Mouse (Mus musculus) lung, embryonic 15.5 days (tissue): Measurements from ENCODE around the gene Cnih4. TPM values are rescaled to one million over a fixed set of nuclear protein-coding genes. Genes with fewer than 3 reads are reported as not detected.

Source experiments
- ATAC-seq: fragments of 200-750 bp; cut with Nextera tagmentation; 2 replicates; pipeline ENCODE4 v1.8.0; 2017; ENCODE audit warnings: moderate number of reproducible peaks, borderline replicate concordance; ENCODE audit not compliant: low FRiP score, low TSS enrichment; ENCODE audit errors: extremely low read depth
- H3K27ac ChIP-seq: fragments of 300-500 bp; sonication (generic); 2 replicates; pipeline ENCODE4 v1.5.1; 2015; ENCODE audit warnings: moderate library complexity, mild to moderate bottlenecking, inconsistent platforms
- H3K27me3 ChIP-seq: fragments of 300-500 bp; sonication (generic); 2 replicates; pipeline ENCODE4 v1.6.1; 2015; ENCODE audit warnings: inconsistent platforms
- H3K36me3 ChIP-seq: fragments of 300-500 bp; sonication (generic); 2 replicates; pipeline ENCODE4 v1.6.1; 2015; ENCODE audit warnings: inconsistent platforms
- H3K4me1 ChIP-seq: fragments of 300-500 bp; sonication (generic); 2 replicates; pipeline ENCODE4 v1.6.1; 2015; ENCODE audit warnings: inconsistent platforms
- H3K4me2 ChIP-seq: fragments of 300-500 bp; sonication (generic); 2 replicates; pipeline ENCODE4 v1.6.1; 2015; ENCODE audit warnings: inconsistent platforms, mild to moderate bottlenecking, moderate library complexity
- H3K4me3 ChIP-seq: fragments of 300-500 bp; sonication (generic); 2 replicates; pipeline ENCODE4 v1.5.1; 2015; ENCODE audit warnings: mild to moderate bottlenecking, inconsistent platforms
- H3K9ac ChIP-seq: fragments of 300-500 bp; sonication (generic); 2 replicates; pipeline ENCODE4 v1.6.1; 2015; ENCODE audit warnings: inconsistent platforms
- H3K9me3 ChIP-seq: fragments of 300-500 bp; sonication (generic); 2 replicates; pipeline ENCODE4 v1.6.1; 2016; ENCODE audit warnings: inconsistent platforms
- WGBS: fragments of 180-500 bp; shearing (Covaris S2); methylation state at CpG from one replicate; pipeline ENCODE4 v1.1.7; 2015; 5-methylcytosine and 5-hydroxymethylcytosine counted together
- polyA plus RNA-seq: library from polyadenylated mRNA; unstranded; fragments of >200 nt; fragmentation: Nextera tagmentation; extraction: Ambion mirVana; gene quantifications from 2 replicates; pipeline ENCODE4 v1.2.1, GENCODE M21; 2015

Gene Cnih4
- polyA plus RNA-seq, 1 experiment from 2014 or later = 106 TPM

- peak; percentile 92 for ATAC-seq
- H3K27ac ChIP-seq = peak within 1 kb of the TSS; percentile 93
- peak within 1 kb of the TSS; percentile 87 for H3K4me2 ChIP-seq
- 0% methylated on average over 42 of the region's 54 CpGs for WGBS
- H3K4me3 ChIP-seq = peak within 1 kb of the TSS; percentile 98
- peaks cover 8% of the 10 kb centered on the region for H3K36me3 ChIP-seq
- H3K4me1 ChIP-seq = peaks cover 21% of the 10 kb centered on the region
- H3K9ac ChIP-seq = peak within 1 kb of the TSS; percentile 93
- H3K9me3 ChIP-seq = no peaks in the 10 kb centered on the region
- no peaks in the 10 kb centered on the region for H3K27me3 ChIP-seq
Measured at GRCm38 (mm10) chr1:181211920-181212633, 67.6 kb downstream of the Cnih4 start, which contains the start of gene Wdr26. Gene Wdr26 (minus strand): TSS chr1:181212001.

GRCm38 (mm10) chr1:181214296-181215035 lies 70.0 kb downstream of the Cnih4 start:
- 79% methylated on average over 8 of the region's 8 CpGs for WGBS
- Histone ChIP-seq H3K9me3 (no peaks in the 10 kb centered on the region), H3K27me3 (no peaks in the 10 kb centered on the region), H3K4me2 (no peak overlapping the region), H3K36me3 (no peaks in the 10 kb centered on the region), H3K4me1 (peaks cover 16% of the 10 kb centered on the region), H3K4me3 (no peak overlapping the region), H3K9ac (no peak overlapping the region), H3K27ac (no peak overlapping the region)
- ATAC-seq = no peak

- ATAC-seq = no peak
- 63% methylated on average over 4 of the region's 4 CpGs for WGBS
- no peak overlapping the region for H3K27ac ChIP-seq
Measured at GRCm38 (mm10) chr1:181216315-181216714, 71.8 kb downstream of the Cnih4 start.

More at GRCm38 (mm10) chr1:181216315-181216714, 71.8 kb downstream of the Cnih4 start:
- Histone ChIP-seq H3K4me1 (peaks cover 9% of the 10 kb centered on the region), H3K36me3 (no peaks in the 10 kb centered on the region), H3K9me3 (no peaks in the 10 kb centered on the region), H3K9ac (no peak overlapping the region), H3K4me3 (no peak overlapping the region), H3K27me3 (no peaks in the 10 kb centered on the region), H3K4me2 (no peak overlapping the region)

Other genes starting within 250 kb of the Cnih4 start
- 89.9 and 90.0 TPM in 2 replicates for gene Pycr2, start 240.4 kb upstream of the Cnih4 start, polyA plus RNA-seq
- gene Lefty1, start 209.7 kb upstream of the Cnih4 start, polyA plus RNA-seq = 1.2 and 1.7 TPM in 2 replicates
- 13.9 and 15.4 TPM in 2 replicates for gene Tmem63a, start 202.3 kb upstream of the Cnih4 start, polyA plus RNA-seq
- gene Ephx1, start 123.8 kb upstream of the Cnih4 start, polyA plus RNA-seq = 6.3 and 7.2 TPM in 2 replicates
- gene 9130409I23Rik, start 93.5 kb upstream of the Cnih4 start, polyA plus RNA-seq = not detected in 2 replicates
- 28.7 and 30.4 TPM in 2 replicates for gene Nvl, start 489 bp upstream of the Cnih4 start, polyA plus RNA-seq
- 27.5 and 30.6 TPM in 2 replicates for gene Wdr26, start 67.3 kb downstream of the Cnih4 start, polyA plus RNA-seq
- 0.18 and 0.27 TPM in 2 replicates for gene Cnih3, start 207.9 kb downstream of the Cnih4 start, polyA plus RNA-seq